Mouse (Mus musculus) adrenal gland, postnatal 14 days (tissue): ENCODE results near the gene Khdrbs2. TPM values are rescaled to one million over a fixed set of nuclear protein-coding genes. Genes with fewer than 3 reads are reported as not detected.
"Not testable (repeated sequence)": the region's sequence is repeated elsewhere in the genome, so short reads cannot be mapped to it uniquely, and the experiment has no call there.

Experiments
- DNase-seq: peaks from one replicate; pipeline ENCODE4 v3.0.0; 2021; ENCODE audit warnings: mixed read lengths
- total RNA-seq: library from RNA; stranded (reverse); gene quantifications from 2 replicates; pipeline ENCODE4 v1.2.3, GENCODE M21; 2021

Gene Khdrbs2
- total RNA-seq, 1 experiment from 2014 or later, result 0.78 TPM

DNA sequence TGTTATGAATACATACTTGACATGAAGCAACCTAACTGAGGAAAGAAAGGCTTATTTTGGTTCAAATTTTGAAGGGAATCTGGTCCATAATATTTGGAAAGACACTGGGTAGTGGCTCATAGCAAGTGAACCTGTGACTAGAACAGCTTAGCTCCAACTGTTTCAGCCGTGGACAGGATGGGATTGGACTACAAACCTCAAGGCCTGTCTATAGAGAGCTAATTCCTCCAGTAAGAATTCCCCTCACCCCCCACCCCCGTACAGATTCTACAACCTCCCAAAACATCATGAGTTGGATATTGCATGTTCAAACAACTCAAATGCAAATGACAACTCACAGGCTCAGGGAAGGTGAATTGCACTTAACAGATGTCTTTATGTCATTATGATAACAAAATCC, 298.5 kb downstream of the Khdrbs2 start:
- DNase-seq, result no peak

- DNase-seq, result no peak
Measured at GRCm38 (mm10) chr1:32471502-32472214, 299.1 kb downstream of the Khdrbs2 start.

DNA sequence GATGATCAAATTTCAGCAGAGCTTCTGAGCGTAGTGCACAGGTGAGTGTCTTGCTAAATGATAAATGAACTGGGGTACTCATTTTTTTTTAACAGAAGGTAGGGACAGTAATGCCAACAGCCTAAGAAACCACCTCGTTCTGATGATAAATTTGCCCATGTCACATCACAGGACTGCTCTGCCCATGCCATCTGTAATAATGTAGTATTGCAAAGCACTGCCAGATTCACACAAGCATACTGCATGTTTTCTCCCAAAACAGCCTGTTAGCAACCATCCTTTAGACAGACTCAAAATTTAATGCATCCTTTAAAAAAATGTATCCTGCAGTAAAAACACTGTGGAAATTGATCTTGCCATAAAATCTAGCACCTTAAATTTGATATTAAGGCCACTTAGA, 315.4 kb downstream of the Khdrbs2 start:
- no peak for DNase-seq

DNA sequence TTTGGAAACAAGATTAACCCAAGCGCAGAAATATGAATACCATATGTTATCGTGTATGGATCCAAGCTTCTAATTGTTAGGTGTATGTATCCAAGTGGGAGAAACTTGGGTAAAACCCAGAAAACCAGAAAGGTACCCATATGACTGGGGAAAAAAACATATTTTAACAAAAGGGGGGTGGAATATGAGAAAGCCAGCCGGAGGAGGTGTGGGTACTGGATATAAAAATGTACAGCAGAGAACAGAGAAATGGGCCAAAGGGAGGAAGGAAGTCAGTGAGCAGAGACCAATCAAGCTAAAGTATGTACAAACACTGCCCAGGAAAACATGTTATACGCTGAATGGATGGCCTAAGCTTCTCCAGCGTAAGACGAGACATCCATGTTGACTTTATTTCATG, 330.9 kb downstream of the Khdrbs2 start:
- DNase-seq, result no peak

DNA sequence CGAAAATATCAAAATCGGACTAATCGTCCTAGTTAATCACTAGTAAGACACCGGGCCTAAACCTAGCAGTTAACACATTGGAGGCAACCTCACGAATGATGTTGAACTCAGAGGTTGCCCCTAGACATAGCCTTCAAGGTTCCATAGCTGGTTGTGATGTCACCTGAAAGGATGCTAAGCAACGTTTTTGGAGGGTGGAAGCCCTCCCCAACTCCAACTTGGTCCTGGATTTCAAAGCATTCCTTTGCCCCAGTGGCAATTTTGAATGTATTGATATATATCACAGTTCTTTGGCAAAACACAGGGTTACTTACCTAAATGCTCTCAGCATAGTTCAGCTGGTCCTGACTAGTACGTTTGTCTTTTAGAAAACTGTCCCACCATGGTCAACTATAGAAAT, 374.7 kb downstream of the Khdrbs2 start, which contains the start of gene Gm5415:
Gene Gm5415, minus strand, starts transcription at position 101 of the 400 bp plus-strand sequence.
- DNase-seq, result not testable (repeated sequence)

GRCm38 (mm10) chr1:32553459-32553858, 380.9 kb downstream of the Khdrbs2 start:
- DNase-seq, result no peak

DNA sequence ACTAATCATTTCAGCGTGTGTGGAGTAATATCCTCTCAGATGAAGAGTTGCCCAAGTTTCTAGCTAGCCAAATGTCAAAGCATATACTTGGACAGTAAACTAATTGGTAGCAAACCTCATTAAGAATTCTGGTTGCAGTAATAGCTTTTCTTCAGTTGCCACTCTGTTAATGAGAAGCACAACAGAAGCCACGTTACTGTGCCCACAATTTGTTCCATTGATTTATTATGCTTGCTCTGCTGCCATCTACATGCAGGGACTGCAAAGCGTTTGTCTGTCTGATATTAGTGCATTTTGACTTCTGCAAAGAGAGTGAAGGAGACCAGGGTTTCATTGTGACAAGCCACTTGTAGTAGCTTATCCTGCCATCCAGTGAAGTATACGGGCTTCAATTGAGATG, 381.4 kb downstream of the Khdrbs2 start:
- DNase-seq, result no peak

DNA sequence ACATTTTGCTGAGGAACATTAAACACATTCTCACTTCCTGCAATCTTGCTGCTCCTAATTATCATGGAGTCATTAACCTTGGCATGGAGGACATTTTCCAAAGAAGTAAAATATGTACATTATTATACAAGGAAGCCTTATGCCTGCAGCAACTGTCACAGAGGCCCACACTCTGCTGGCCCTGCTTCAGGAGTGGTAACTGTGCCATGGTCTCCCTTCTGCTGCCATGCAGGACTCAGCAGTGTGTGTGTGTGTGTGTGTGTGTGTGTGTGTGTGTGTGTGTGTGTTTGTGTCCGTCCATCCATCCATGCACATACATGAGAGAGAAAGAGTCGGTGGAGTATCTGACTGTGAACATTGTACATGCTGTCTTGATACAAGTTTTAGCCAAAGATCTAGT, 396.4 kb downstream of the Khdrbs2 start:
- DNase-seq, result no peak

DNA sequence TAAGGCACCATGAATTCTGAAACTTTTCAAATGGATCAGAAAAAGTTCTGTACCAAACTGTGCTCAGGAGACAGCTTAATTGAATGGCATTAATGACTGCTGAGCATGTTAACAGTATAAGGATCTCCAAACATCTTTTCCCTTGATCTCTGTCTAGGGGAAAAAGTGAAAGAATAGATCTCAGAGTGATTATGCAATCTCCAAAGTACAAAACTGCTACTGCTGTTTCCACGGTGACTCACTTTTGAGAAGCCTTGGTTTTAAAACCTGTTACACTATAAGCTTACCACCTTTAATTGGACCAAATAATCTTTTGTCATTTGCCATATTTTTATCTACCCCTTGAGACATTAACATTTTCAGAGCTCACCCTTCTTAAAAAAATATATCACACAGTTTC, 453.5 kb downstream of the Khdrbs2 start:
- no peak for DNase-seq

GRCm38 (mm10) chr1:32632415-32633354, 460.2 kb downstream of the Khdrbs2 start:
- no peak for DNase-seq

- no peak for DNase-seq
Measured at GRCm38 (mm10) chr1:32633404-32633803, 460.9 kb downstream of the Khdrbs2 start.

DNA sequence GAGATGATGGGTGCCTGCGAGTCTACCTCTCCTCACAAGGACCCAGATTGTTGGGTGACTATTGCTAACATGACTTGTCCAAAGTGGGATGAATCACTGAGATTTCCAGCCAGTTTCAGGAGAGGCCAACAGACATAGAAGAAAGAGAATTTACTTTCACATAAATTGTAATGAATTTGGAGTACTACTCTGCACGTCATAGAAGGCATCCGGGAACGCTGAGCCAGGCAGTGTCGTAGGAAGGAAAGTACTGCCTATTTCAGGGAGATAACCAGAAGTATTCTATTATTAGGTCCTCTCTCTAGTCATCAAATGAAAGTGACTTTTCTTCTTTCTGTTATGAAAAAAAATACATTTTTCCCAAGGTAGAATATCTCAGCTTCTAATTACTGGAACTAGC, 466.6 kb downstream of the Khdrbs2 start:
- DNase-seq, result no peak

DNA sequence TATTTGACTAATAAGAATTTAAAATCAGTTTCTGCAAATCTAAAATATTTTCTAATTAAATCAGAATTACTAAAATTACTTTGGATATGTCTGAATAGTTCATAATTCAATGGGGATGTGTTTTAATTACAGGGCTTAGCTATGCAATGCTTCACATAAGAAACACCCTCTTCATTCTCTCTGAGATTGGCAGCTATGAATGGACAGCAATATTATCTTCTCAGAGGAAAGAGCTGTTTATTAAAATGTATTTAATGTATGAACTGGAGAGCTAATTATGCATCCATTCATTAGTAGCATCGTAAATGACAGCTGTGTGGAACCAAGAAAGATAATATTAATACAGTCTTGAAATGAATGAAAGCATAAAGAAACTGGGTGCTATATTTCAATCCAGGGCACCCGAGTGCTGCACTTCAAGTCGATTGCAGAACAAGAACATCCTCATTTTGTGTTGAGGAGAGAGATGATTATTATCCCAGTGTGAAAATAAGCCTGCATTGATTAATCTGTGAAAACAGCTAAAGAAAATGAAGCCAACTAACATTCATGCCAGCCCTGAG, 477.2 kb downstream of the Khdrbs2 start:
- no peak for DNase-seq

DNA sequence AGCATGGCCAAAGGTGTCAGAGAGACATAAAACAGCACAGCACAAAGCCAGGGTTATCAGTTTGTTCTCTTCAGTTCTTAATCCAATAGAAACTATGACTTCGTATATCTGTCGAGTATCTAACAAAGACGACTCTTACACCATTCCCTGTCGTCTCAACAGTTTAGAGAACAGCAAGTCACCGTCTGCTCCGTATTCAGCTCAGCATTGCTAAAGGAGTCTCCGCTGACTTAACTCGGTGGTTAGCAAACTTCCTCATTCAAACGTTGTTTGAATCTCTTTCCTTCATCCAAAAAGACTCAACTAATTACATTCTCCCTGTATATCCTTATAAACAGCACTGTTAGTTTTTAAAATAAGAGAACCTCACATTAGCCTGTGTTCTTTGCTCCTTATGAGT, 521.3 kb downstream of the Khdrbs2 start:
- DNase-seq, result no peak

- no peak for DNase-seq
Measured at GRCm38 (mm10) chr1:32700132-32700531, 527.6 kb downstream of the Khdrbs2 start.

DNA sequence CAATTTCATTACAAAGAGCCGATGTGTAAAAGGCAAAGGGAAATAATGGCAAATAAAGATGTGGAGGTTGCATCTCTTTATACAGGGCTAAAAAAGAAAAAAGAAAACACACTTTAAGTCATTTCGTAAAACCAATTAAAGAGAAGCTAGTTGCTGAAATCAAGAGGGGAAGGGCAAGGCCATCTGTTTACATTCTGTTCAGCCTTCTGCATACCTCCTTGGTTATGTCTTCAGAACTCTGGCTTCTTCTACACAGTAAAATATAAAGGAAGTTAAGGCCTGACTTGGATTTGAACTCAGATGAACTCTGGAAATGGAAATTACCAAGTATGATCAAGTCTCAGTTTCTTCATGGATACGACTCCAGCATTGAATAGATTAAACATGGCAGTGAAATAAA, 528.8 kb downstream of the Khdrbs2 start:
- DNase-seq, result no peak
